Mouse (Mus musculus): Measurements from ENCODE around the gene Olfr281.

- TF ChIP-seq CTCF (IDR thresholded peaks at IDR 0.05; ENCODE audit: extremely low read depth, insufficient read depth, insufficient read length, insufficient replicate concordance), result peak; percentile 70; the same call in 1 of the 2 replicates
- no peak for TF ChIP-seq POLR2A (IDR thresholded peaks at IDR 0.05; ENCODE audit: low read depth, low read length)
Measured at GRCm38 (mm10) chr15:98504514-98504913, 52.1 kb downstream of the Olfr281 start.
